Mouse (Mus musculus): ENCODE results near the gene Mtus2. TPM values are rescaled to one million over a fixed set of nuclear protein-coding genes. Genes with fewer than 3 reads are reported as not detected.

Gene Mtus2
- polyA plus RNA-seq, 1 experiment = 0.80 TPM

GRCm38 (mm10) chr5:148272065-148272464 is 314.9 kb downstream of the Mtus2 start:
- WGBS = 39% methylated on average over 6 of the region's 6 CpGs
- Histone ChIP-seq H3K36me3 (ENCODE audit: control insufficient read depth, insufficient read depth, low read length) (no peaks in the 10 kb centered on the region), H3K27me3 (replicated peaks; ENCODE audit: control insufficient read depth, insufficient read depth, low read length) (no peaks in the 10 kb centered on the region), H3K4me1 (ENCODE audit: control insufficient read depth, insufficient read depth, low read length) (no peaks in the 10 kb centered on the region), H3K27ac (ENCODE audit: insufficient read depth, low read depth, low read length) (no peak overlapping the region), H3K4me3 (ENCODE audit: insufficient read depth, low read depth, low read length) (no peak overlapping the region)
- DNase-seq = no peak
- TF ChIP-seq POLR2A (IDR thresholded peaks at IDR 0.05; ENCODE audit: low read depth, low read length) (no peak), CTCF (conservative IDR thresholded peaks at IDR 0.05; ENCODE audit: insufficient read depth, insufficient read length, low read depth, low read length) (no peak)

GRCm38 (mm10) chr5:148272771-148273170 is 315.7 kb downstream of the Mtus2 start:
- H3K27me3 ChIP-seq (replicated peaks; ENCODE audit: control insufficient read depth, insufficient read depth, low read length) = no peaks in the 10 kb centered on the region
- DNase-seq = no peak
- H3K4me3 ChIP-seq (ENCODE audit: insufficient read depth, low read depth, low read length) = no peak overlapping the region
- TF ChIP-seq POLR2A (IDR thresholded peaks at IDR 0.05; ENCODE audit: low read depth, low read length) = no peak
- TF ChIP-seq CTCF (conservative IDR thresholded peaks at IDR 0.05; ENCODE audit: insufficient read depth, insufficient read length, low read depth, low read length) = no peak
- H3K27ac ChIP-seq (ENCODE audit: insufficient read depth, low read depth, low read length) = no peak overlapping the region
- no peaks in the 10 kb centered on the region for H3K4me1 ChIP-seq (ENCODE audit: control insufficient read depth, insufficient read depth, low read length)
- 80% methylated on average over 6 of the region's 6 CpGs for WGBS
- no peaks in the 10 kb centered on the region for H3K36me3 ChIP-seq (ENCODE audit: control insufficient read depth, insufficient read depth, low read length)

- WGBS = 70% methylated on average over 8 of the region's 8 CpGs
- TF ChIP-seq POLR2A (IDR thresholded peaks at IDR 0.05; ENCODE audit: low read depth, low read length) (no peak), CTCF (conservative IDR thresholded peaks at IDR 0.05; ENCODE audit: insufficient read depth, insufficient read length, low read depth, low read length) (no peak)
- H3K36me3 ChIP-seq (ENCODE audit: control insufficient read depth, insufficient read depth, low read length) = no peaks in the 10 kb centered on the region
- no peak overlapping the region for H3K4me3 ChIP-seq (ENCODE audit: insufficient read depth, low read depth, low read length)
- DNase-seq = no peak
- no peaks in the 10 kb centered on the region for H3K27me3 ChIP-seq (replicated peaks; ENCODE audit: control insufficient read depth, insufficient read depth, low read length)
- no peak overlapping the region for H3K27ac ChIP-seq (ENCODE audit: insufficient read depth, low read depth, low read length)
- no peaks in the 10 kb centered on the region for H3K4me1 ChIP-seq (ENCODE audit: control insufficient read depth, insufficient read depth, low read length)
Observed at GRCm38 (mm10) chr5:148278233-148278632, 321.1 kb downstream of the Mtus2 start.

GRCm38 (mm10) chr5:148280321-148280720 is 323.2 kb downstream of the Mtus2 start:
- Histone ChIP-seq H3K36me3 (ENCODE audit: control insufficient read depth, insufficient read depth, low read length) (no peaks in the 10 kb centered on the region), H3K27ac (ENCODE audit: insufficient read depth, low read depth, low read length) (no peak overlapping the region), H3K4me3 (ENCODE audit: insufficient read depth, low read depth, low read length) (no peak overlapping the region), H3K4me1 (ENCODE audit: control insufficient read depth, insufficient read depth, low read length) (no peaks in the 10 kb centered on the region), H3K27me3 (replicated peaks; ENCODE audit: control insufficient read depth, insufficient read depth, low read length) (no peaks in the 10 kb centered on the region)
- no peak for DNase-seq
- no peak for TF ChIP-seq POLR2A (IDR thresholded peaks at IDR 0.05; ENCODE audit: low read depth, low read length)
- no peak for TF ChIP-seq CTCF (conservative IDR thresholded peaks at IDR 0.05; ENCODE audit: insufficient read depth, insufficient read length, low read depth, low read length)
- 88% methylated on average over 5 of the region's 5 CpGs for WGBS

GRCm38 (mm10) chr5:148282093-148282492 is 325.0 kb downstream of the Mtus2 start:
- H3K27ac ChIP-seq (ENCODE audit: insufficient read depth, low read depth, low read length) = no peak overlapping the region
- WGBS = 83% methylated on average over 6 of the region's 6 CpGs

GRCm38 (mm10) chr5:148282631-148283030 is 325.5 kb downstream of the Mtus2 start:
- no peaks in the 10 kb centered on the region for H3K36me3 ChIP-seq (ENCODE audit: control insufficient read depth, insufficient read depth, low read length)
- WGBS = 94% methylated on average over 5 of the region's 5 CpGs
- TF ChIP-seq CTCF (conservative IDR thresholded peaks at IDR 0.05; ENCODE audit: insufficient read depth, insufficient read length, low read depth, low read length) (no peak), POLR2A (IDR thresholded peaks at IDR 0.05; ENCODE audit: low read depth, low read length) (no peak)
- H3K27ac ChIP-seq (ENCODE audit: insufficient read depth, low read depth, low read length) = no peak overlapping the region
- H3K4me3 ChIP-seq (ENCODE audit: insufficient read depth, low read depth, low read length) = no peak overlapping the region
- no peaks in the 10 kb centered on the region for H3K4me1 ChIP-seq (ENCODE audit: control insufficient read depth, insufficient read depth, low read length)
- no peak for DNase-seq
- no peaks in the 10 kb centered on the region for H3K27me3 ChIP-seq (replicated peaks; ENCODE audit: control insufficient read depth, insufficient read depth, low read length)

More at GRCm38 (mm10) chr5:148282093-148282492, 325.0 kb downstream of the Mtus2 start:
- no peak for TF ChIP-seq POLR2A (IDR thresholded peaks at IDR 0.05; ENCODE audit: low read depth, low read length)
- no peak for TF ChIP-seq CTCF (conservative IDR thresholded peaks at IDR 0.05; ENCODE audit: insufficient read depth, insufficient read length, low read depth, low read length)
- Histone ChIP-seq H3K4me3 (ENCODE audit: insufficient read depth, low read depth, low read length) (no peak overlapping the region), H3K36me3 (ENCODE audit: control insufficient read depth, insufficient read depth, low read length) (no peaks in the 10 kb centered on the region), H3K27me3 (replicated peaks; ENCODE audit: control insufficient read depth, insufficient read depth, low read length) (no peaks in the 10 kb centered on the region), H3K4me1 (ENCODE audit: control insufficient read depth, insufficient read depth, low read length) (no peaks in the 10 kb centered on the region)
- no peak for DNase-seq

- H3K36me3 ChIP-seq (ENCODE audit: control insufficient read depth, insufficient read depth, low read length) = no peaks in the 10 kb centered on the region
- 84% methylated on average over 2 of the region's 2 CpGs for WGBS
- H3K27ac ChIP-seq (ENCODE audit: insufficient read depth, low read depth, low read length) = no peak overlapping the region
- no peak for DNase-seq
- TF ChIP-seq CTCF (conservative IDR thresholded peaks at IDR 0.05; ENCODE audit: insufficient read depth, insufficient read length, low read depth, low read length) = no peak
- no peak for TF ChIP-seq POLR2A (IDR thresholded peaks at IDR 0.05; ENCODE audit: low read depth, low read length)
- H3K4me1 ChIP-seq (ENCODE audit: control insufficient read depth, insufficient read depth, low read length) = no peaks in the 10 kb centered on the region
- H3K4me3 ChIP-seq (ENCODE audit: insufficient read depth, low read depth, low read length) = no peak overlapping the region
- no peaks in the 10 kb centered on the region for H3K27me3 ChIP-seq (replicated peaks; ENCODE audit: control insufficient read depth, insufficient read depth, low read length)
Observed at GRCm38 (mm10) chr5:148283177-148283576, 326.1 kb downstream of the Mtus2 start.
